Mouse (Mus musculus): ENCODE results near the gene Klhl26. TPM values are rescaled to one million over a fixed set of nuclear protein-coding genes. Genes with fewer than 3 reads are reported as not detected.

Klhl26 gene
- polyA plus RNA-seq, 1 experiment from 2014 or later = 19.5 TPM

GRCm38 (mm10) chr8:70438423-70438822 is 38.3 kb downstream of the Klhl26 start:
- 82% methylated on average over 2 of the region's 2 CpGs for WGBS
- Histone ChIP-seq H3K4me3 (ENCODE audit: low read depth, low read length) (no peak overlapping the region), H3K27ac (ENCODE audit: low read depth) (no peak overlapping the region)

GRCm38 (mm10) chr8:70435156-70435555 is 41.6 kb downstream of the Klhl26 start:
- Histone ChIP-seq H3K4me2 (ENCODE audit: low read length) (no peak overlapping the region), H3K9me3 (ENCODE audit: control insufficient read depth, low read length) (no peaks in the 10 kb centered on the region), H3K4me3 (ENCODE audit: low read depth, low read length) (no peak overlapping the region), H3K9ac (ENCODE audit: low read length) (no peak overlapping the region), H3K27me3 (replicated peaks; ENCODE audit: control insufficient read depth, insufficient read depth, low read length) (no peaks in the 10 kb centered on the region), H3K36me3 (ENCODE audit: control insufficient read depth, insufficient read depth, low read length) (no peaks in the 10 kb centered on the region), H3K27ac (ENCODE audit: low read depth) (no peak overlapping the region), H3K4me1 (replicated peaks; ENCODE audit: control insufficient read depth, insufficient read depth, low read length) (peaks cover 8% of the 10 kb centered on the region)
- no peak for ATAC-seq (replicated peaks; ENCODE audit: low FRiP score, low TSS enrichment, low read depth)
- no peak for DNase-seq (ENCODE audit: low spot score)
- WGBS = 92% methylated on average over 5 of the region's 5 CpGs

More at GRCm38 (mm10) chr8:70438423-70438822, 38.3 kb downstream of the Klhl26 start:
- Histone ChIP-seq H3K36me3 (ENCODE audit: control insufficient read depth, insufficient read depth, low read length) (no peaks in the 10 kb centered on the region), H3K9me3 (ENCODE audit: control insufficient read depth, low read length) (no peaks in the 10 kb centered on the region), H3K27me3 (replicated peaks; ENCODE audit: control insufficient read depth, insufficient read depth, low read length) (no peaks in the 10 kb centered on the region), H3K4me1 (replicated peaks; ENCODE audit: control insufficient read depth, insufficient read depth, low read length) (peaks cover 8% of the 10 kb centered on the region), H3K9ac (ENCODE audit: low read length) (no peak overlapping the region), H3K4me2 (ENCODE audit: low read length) (peak overlapping the region; percentile 81)
- no peak for ATAC-seq (replicated peaks; ENCODE audit: low FRiP score, low TSS enrichment, low read depth)
- DNase-seq (ENCODE audit: low spot score) = no peak

DNA sequence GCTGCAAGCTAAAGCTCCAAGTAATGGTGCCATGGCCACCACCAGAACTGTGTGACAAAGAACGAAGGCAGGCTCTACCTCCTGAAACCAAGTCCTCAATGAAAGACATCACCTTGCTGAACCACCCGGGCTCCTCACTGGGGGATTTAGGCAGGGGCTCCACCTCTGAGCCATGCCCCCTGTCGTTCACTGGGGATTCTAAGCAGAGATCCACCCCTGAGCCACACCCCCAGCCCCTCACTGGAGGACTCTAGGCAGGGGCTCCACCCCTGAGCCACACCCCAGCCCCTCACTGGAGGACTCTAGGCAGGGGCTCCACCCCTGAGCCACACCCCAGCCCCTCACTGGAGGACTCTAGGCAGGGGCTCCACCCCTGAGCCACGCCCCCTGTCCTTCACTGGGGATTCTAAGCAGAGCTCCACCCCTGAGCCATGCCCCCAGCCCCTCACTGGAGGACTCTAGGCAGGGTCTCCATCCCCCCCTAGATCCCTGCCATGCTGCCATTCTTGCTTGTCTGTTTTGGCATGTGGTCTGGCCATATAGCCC is 43.7 kb downstream of the Klhl26 start:
- no peaks in the 10 kb centered on the region for H3K4me1 ChIP-seq (replicated peaks; ENCODE audit: control insufficient read depth, insufficient read depth, low read length)
- DNase-seq (ENCODE audit: low spot score) (no peak), ATAC-seq (replicated peaks; ENCODE audit: low FRiP score, low TSS enrichment, low read depth) (no peak)
- no peaks in the 10 kb centered on the region for H3K36me3 ChIP-seq (ENCODE audit: control insufficient read depth, insufficient read depth, low read length)
- no peak overlapping the region for H3K4me3 ChIP-seq (ENCODE audit: low read depth, low read length)
- no peaks in the 10 kb centered on the region for H3K9me3 ChIP-seq (ENCODE audit: control insufficient read depth, low read length)
- 48% methylated on average over 4 of the region's 4 CpGs for WGBS
- H3K27me3 ChIP-seq (replicated peaks; ENCODE audit: control insufficient read depth, insufficient read depth, low read length) = no peaks in the 10 kb centered on the region
- no peak overlapping the region for H3K27ac ChIP-seq (ENCODE audit: low read depth)
- no peak overlapping the region for H3K4me2 ChIP-seq (ENCODE audit: low read length)
- H3K9ac ChIP-seq (ENCODE audit: low read length) = no peak overlapping the region

DNA sequence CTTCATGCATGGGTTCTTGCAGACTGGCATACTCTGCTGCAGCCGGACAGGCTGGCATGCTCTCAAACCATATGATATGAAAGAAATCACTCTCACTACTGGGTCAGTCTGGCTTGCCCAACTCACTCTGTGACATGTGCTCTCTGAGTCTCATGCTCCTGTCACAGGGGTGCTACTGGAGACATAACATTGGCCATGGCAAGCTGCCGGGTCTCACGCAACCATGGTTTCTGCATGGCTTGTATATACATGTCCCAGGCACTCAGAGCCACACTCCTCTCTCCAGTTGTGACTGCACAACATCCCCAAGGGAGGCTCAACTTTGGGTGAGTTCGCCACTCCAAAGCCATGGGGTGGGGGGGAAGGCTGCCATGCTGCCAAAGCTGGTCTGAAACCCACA is 45.6 kb downstream of the Klhl26 start:
- H3K4me2 ChIP-seq (ENCODE audit: low read length) = no peak overlapping the region
- H3K4me3 ChIP-seq (ENCODE audit: low read depth, low read length) = no peak overlapping the region
- 97% methylated on average over 4 of the region's 4 CpGs for WGBS
- no peaks in the 10 kb centered on the region for H3K9me3 ChIP-seq (ENCODE audit: control insufficient read depth, low read length)
- ATAC-seq (replicated peaks; ENCODE audit: low FRiP score, low TSS enrichment, low read depth) (no peak), DNase-seq (ENCODE audit: low spot score) (no peak)
- H3K36me3 ChIP-seq (ENCODE audit: control insufficient read depth, insufficient read depth, low read length) = no peaks in the 10 kb centered on the region
- no peaks in the 10 kb centered on the region for H3K4me1 ChIP-seq (replicated peaks; ENCODE audit: control insufficient read depth, insufficient read depth, low read length)
- H3K27ac ChIP-seq (ENCODE audit: low read depth) = no peak overlapping the region
- H3K27me3 ChIP-seq (replicated peaks; ENCODE audit: control insufficient read depth, insufficient read depth, low read length) = no peaks in the 10 kb centered on the region
- no peak overlapping the region for H3K9ac ChIP-seq (ENCODE audit: low read length)

GRCm38 (mm10) chr8:70426300-70426907 is 50.4 kb downstream of the Klhl26 start:
- Histone ChIP-seq H3K9me3 (ENCODE audit: control insufficient read depth, low read length) (no peaks in the 10 kb centered on the region), H3K27ac (ENCODE audit: low read depth) (no peak overlapping the region), H3K4me3 (ENCODE audit: low read depth, low read length) (no peak overlapping the region), H3K9ac (ENCODE audit: low read length) (no peak overlapping the region), H3K36me3 (ENCODE audit: control insufficient read depth, insufficient read depth, low read length) (no peaks in the 10 kb centered on the region), H3K27me3 (replicated peaks; ENCODE audit: control insufficient read depth, insufficient read depth, low read length) (no peaks in the 10 kb centered on the region), H3K4me2 (ENCODE audit: low read length) (no peak overlapping the region), H3K4me1 (replicated peaks; ENCODE audit: control insufficient read depth, insufficient read depth, low read length) (no peaks in the 10 kb centered on the region; the same call in 1 of the 2 replicates)
- 91% methylated on average over 2 of the region's 2 CpGs for WGBS
- ATAC-seq (replicated peaks; ENCODE audit: low FRiP score, low TSS enrichment, low read depth) (no peak), DNase-seq (ENCODE audit: low spot score) (no peak)

DNA sequence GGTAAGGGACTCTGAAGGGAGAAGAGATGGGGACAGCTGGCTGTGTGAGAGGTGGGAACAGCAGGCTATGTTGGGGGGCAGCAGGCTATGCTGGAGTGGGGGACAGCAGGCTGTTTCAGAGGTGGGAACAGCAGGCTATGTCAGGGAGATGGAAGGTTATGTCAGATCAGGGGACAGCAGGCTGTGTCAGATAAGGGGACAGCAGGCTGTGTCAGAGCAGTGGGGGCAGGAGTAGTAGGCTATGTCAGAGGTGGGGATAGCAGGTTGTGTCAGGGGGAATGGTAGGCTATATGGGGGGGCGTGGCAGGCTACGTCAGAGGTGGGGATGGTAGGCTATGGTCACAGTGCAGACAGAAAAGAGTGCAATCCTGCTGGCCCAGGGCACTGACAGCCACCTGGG is 54.0 kb downstream of the Klhl26 start:
- DNase-seq (ENCODE audit: low spot score) = no peak

DNA sequence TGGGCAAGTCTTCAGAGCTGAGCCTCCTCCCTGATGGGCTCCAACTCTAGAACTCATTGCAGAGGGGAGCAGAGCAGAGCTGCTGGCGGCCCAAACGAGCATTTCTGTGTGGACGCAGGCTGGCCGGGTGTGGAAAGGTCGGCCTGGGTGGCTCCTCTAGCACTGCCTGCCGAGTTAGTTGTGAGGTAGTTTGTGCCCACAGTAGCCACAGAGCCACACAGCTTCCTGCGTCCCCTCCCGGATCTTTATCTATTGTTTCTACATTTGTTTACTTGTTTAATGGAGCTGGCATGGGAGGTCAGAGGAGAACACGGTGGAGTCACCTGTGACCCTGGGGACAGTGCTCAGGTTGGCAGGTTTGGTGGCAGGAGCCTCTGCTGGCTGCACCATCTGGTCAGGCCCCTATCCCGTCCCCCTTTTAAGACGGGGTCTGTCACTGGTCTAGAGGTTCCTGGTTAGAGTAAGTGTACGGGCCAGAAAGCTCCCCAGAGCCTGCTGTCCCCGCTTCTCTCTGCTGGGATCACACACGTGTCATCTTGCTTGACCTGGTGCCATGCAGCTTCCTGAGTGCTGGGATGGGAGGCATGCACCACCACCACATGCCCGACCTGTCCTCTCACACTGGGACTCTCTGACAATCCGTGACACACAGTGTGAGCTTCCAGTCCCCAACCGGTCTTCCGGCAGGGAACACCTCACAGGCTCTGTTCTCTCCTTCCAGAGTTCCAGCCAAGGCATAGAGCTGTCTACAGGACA is 55.2 kb downstream of the Klhl26 start:
- no peaks in the 10 kb centered on the region for H3K36me3 ChIP-seq (ENCODE audit: control insufficient read depth, insufficient read depth, low read length)
- DNase-seq (ENCODE audit: low spot score) (no peak), ATAC-seq (replicated peaks; ENCODE audit: low FRiP score, low TSS enrichment, low read depth) (no peak)
- H3K27ac ChIP-seq (ENCODE audit: low read depth) = no peak overlapping the region
- WGBS = 71% methylated on average over 18 of the region's 18 CpGs
- no peak overlapping the region for H3K4me2 ChIP-seq (ENCODE audit: low read length)
- H3K9ac ChIP-seq (ENCODE audit: low read length) = no peak overlapping the region
- H3K4me3 ChIP-seq (ENCODE audit: low read depth, low read length) = no peak overlapping the region
- peaks cover 29% of the 10 kb centered on the region for H3K4me1 ChIP-seq (replicated peaks; ENCODE audit: control insufficient read depth, insufficient read depth, low read length)
- no peaks in the 10 kb centered on the region for H3K9me3 ChIP-seq (ENCODE audit: control insufficient read depth, low read length)
- no peaks in the 10 kb centered on the region for H3K27me3 ChIP-seq (replicated peaks; ENCODE audit: control insufficient read depth, insufficient read depth, low read length)

More for the DNA sequence above, 54.0 kb downstream of the Klhl26 start:
- Histone ChIP-seq H3K9me3 (ENCODE audit: control insufficient read depth, low read length) (no peaks in the 10 kb centered on the region), H3K36me3 (ENCODE audit: control insufficient read depth, insufficient read depth, low read length) (no peaks in the 10 kb centered on the region), H3K27me3 (replicated peaks; ENCODE audit: control insufficient read depth, insufficient read depth, low read length) (no peaks in the 10 kb centered on the region), H3K27ac (ENCODE audit: low read depth) (no peak overlapping the region), H3K9ac (ENCODE audit: low read length) (no peak overlapping the region), H3K4me1 (replicated peaks; ENCODE audit: control insufficient read depth, insufficient read depth, low read length) (peaks cover 17% of the 10 kb centered on the region), H3K4me3 (ENCODE audit: low read depth, low read length) (no peak overlapping the region), H3K4me2 (ENCODE audit: low read length) (no peak overlapping the region)
- 71% methylated on average over 2 of the region's 2 CpGs for WGBS
- ATAC-seq (replicated peaks; ENCODE audit: low FRiP score, low TSS enrichment, low read depth) = no peak

DNA sequence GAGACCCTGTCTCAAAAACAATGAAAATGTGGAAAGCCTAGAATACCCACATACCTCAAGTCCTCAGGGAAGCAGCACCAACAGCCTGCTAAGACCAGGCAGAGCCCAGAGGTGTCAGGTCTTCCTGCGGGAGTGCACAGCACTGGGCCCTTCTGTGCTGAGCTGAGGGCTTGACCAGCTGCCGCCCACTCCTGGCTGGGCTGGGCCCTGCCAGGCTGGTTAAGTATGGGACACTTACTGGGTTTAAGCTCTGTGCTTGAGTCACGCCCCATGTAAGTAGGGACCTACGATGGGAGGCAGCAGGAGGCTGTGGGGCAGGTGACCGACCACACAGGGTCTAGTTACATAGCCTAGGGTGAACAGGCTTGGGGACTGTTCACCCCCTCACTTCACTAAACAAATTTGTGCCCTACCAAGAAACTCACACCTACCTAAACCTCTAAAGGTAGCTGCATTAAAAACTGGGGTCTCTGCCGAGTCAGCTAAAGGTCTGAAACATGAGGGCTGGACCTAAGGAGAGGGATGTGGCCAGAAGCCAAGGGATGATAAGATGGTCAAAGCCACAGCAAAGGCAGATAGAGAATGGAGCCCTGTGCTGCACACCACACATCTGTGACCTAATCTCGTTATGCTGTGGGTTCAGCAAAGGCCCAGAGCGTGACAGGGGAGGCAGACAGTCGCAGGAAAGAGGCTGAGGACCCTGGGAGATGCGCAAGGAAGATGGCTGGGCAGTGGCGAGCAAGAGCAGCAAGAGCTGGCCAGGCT is 56.7 kb downstream of the Klhl26 start:
- 0 out of 2 replicates have a peak overlapping the region, but pooled peaks have one; percentile 16 for H3K27ac ChIP-seq (ENCODE audit: low read depth)
- DNase-seq (ENCODE audit: low spot score) = no peak
- WGBS = 78% methylated on average over 11 of the region's 11 CpGs
- no peaks in the 10 kb centered on the region for H3K27me3 ChIP-seq (replicated peaks; ENCODE audit: control insufficient read depth, insufficient read depth, low read length)
- no peak for ATAC-seq (replicated peaks; ENCODE audit: low FRiP score, low TSS enrichment, low read depth)
- H3K4me3 ChIP-seq (ENCODE audit: low read depth, low read length) = no peak overlapping the region
- H3K9ac ChIP-seq (ENCODE audit: low read length) = no peak overlapping the region
- peaks cover 33% of the 10 kb centered on the region for H3K4me1 ChIP-seq (replicated peaks; ENCODE audit: control insufficient read depth, insufficient read depth, low read length)
- H3K36me3 ChIP-seq (ENCODE audit: control insufficient read depth, insufficient read depth, low read length) = no peaks in the 10 kb centered on the region
- H3K4me2 ChIP-seq (ENCODE audit: low read length) = no peak overlapping the region
- no peaks in the 10 kb centered on the region for H3K9me3 ChIP-seq (ENCODE audit: control insufficient read depth, low read length)

Measured in intestine, embryonic 14.5 days (tissue).